8 mouse cellular contexts compared by ENCODE assay signal in genomic region chr14:25493301-25494241, GRCm38 (mm10). TPM values are rescaled to one million over a fixed set of nuclear protein-coding genes. Genes with fewer than 3 reads are reported as not detected.
DNase-seq lines count a peak whose midpoint lies in the region; ATAC-seq and TF ChIP-seq lines count a peak whose summit lies in the region.

No protein-coding gene starts in this region.

- peaks cover 69% of the 10 kb centered on the region for H3K4me1 ChIP-seq in lung, adult 2 months (ENCODE audit: control insufficient read depth, insufficient read depth, low read length)
- H3K4me1 ChIP-seq in hindbrain, embryonic 12.5 days: peaks cover 90% of the 10 kb centered on the region
- peaks cover 96% of the 10 kb centered on the region for H3K4me1 ChIP-seq in neural tube, embryonic 15.5 days

- H3K4me2 ChIP-seq in hindbrain, embryonic 12.5 days (replicated peaks): peak overlapping the region; percentile 3; the same call in 1 of the 2 replicates
- H3K4me2 ChIP-seq in neural tube, embryonic 15.5 days: peak overlapping the region; percentile 26

- WGBS in lung, adult 2 months: 35% methylated on average over 22 of the region's 22 CpGs
- 50% methylated on average over 22 of the region's 22 CpGs for WGBS in hindbrain, embryonic 12.5 days
- WGBS in neural tube, embryonic 15.5 days: 22% methylated on average over 22 of the region's 22 CpGs

- H3K36me3 ChIP-seq in hindbrain, embryonic 12.5 days: no peaks in the 10 kb centered on the region
- no peaks in the 10 kb centered on the region for H3K36me3 ChIP-seq in neural tube, embryonic 15.5 days

- H3K9ac ChIP-seq in hindbrain, embryonic 12.5 days: 0 out of 2 replicates have a peak overlapping the region, but pooled peaks have one; percentile 32
- peak overlapping the region; percentile 23; the same call in 1 of the 2 replicates for H3K9ac ChIP-seq in neural tube, embryonic 15.5 days (replicated peaks)

- peak; percentile 45 for ATAC-seq in hindbrain, embryonic 12.5 days (ENCODE audit: low FRiP score)
- ATAC-seq in neural tube, embryonic 15.5 days (ENCODE audit: low FRiP score): peak; percentile 32; the same call in 1 of the 2 replicates

- peak overlapping the region; percentile 83 for H3K27ac ChIP-seq in hindbrain, embryonic 12.5 days
- H3K27ac ChIP-seq in neural tube, embryonic 15.5 days (replicated peaks): peak overlapping the region; percentile 72

- H3K4me3 ChIP-seq in lung, adult 2 months (replicated peaks; ENCODE audit: extremely low read depth, low read depth, low read length): no peak overlapping the region
- no peak overlapping the region for H3K4me3 ChIP-seq in hindbrain, embryonic 12.5 days
- H3K4me3 ChIP-seq in neural tube, embryonic 15.5 days (replicated peaks): no peak overlapping the region

- H3K9me3 ChIP-seq in hindbrain, embryonic 12.5 days (replicated peaks): no peaks in the 10 kb centered on the region
- H3K9me3 ChIP-seq in neural tube, embryonic 15.5 days (replicated peaks): no peaks in the 10 kb centered on the region

- TF ChIP-seq POLR2A in lung, adult 2 months (IDR thresholded peaks at IDR 0.05; ENCODE audit: borderline replicate concordance, extremely low read depth, low read depth, low read length): no peak

- H3K27me3 ChIP-seq in hindbrain, embryonic 12.5 days: no peaks in the 10 kb centered on the region
- H3K27me3 ChIP-seq in neural tube, embryonic 15.5 days (replicated peaks): no peaks in the 10 kb centered on the region

- no peak for TF ChIP-seq CTCF in lung, adult 2 months (IDR thresholded peaks at IDR 0.05; ENCODE audit: insufficient read depth, low read length)

- DNase-seq in lung, postnatal 36 days: peak; percentile 52
- DNase-seq in lung, adult 2 months: no peak
- peak; percentile 58 to 59 for DNase-seq in cerebellum, postnatal 14 days
- DNase-seq in layer of hippocampus, adult 9-11 months: peak; percentile 89
- DNase-seq in left cerebral cortex, adult 11 months (ENCODE audit: low spot score): no peak
- no peak for DNase-seq in urinary bladder, postnatal 4 days (ENCODE audit: low spot score in 2 of 2)

RNA-seq across cellular contexts. Expression of gene Zmiz1, which starts 34.6 kb away (rescaled TPM):
- polyA plus RNA-seq in lung, adult 2 months (2012; rRNA removed): 51.6 and 52.6 TPM in 2 replicates
- polyA plus RNA-seq in hindbrain, embryonic 12.5 days (2016; fragmentation: Nextera tagmentation; extraction: Ambion mirVana): 66.5 and 69.4 TPM in 2 replicates
- 51.1 and 54.7 TPM in 2 replicates for polyA plus RNA-seq in neural tube, embryonic 15.5 days (2015; fragmentation: Nextera tagmentation; extraction: Ambion mirVana)

Comparison
In these comparisons a context has a peak if more than half of its experiments do, and no peak if none do; other contexts are left out.
1. DNase-seq: peak in lung, postnatal 36 days (single experiment), cerebellum, postnatal 14 days (2 of 2) and layer of hippocampus, adult 9-11 months (single experiment); none in lung, adult 2 months (single experiment), left cerebral cortex, adult 11 months (single experiment) and urinary bladder, postnatal 4 days (0 of 2).